Mouse (Mus musculus): ENCODE data around the gene Tti1. TPM values are rescaled to one million over a fixed set of nuclear protein-coding genes. Genes with fewer than 3 reads are reported as not detected.

Gene Tti1
- polyA plus RNA-seq, 1 experiment from 2014 or later, result 5.1 TPM

GRCm38 (mm10) chr2:158068444-158068971 lies 40.3 kb upstream of the Tti1 start:
- no peak for TF ChIP-seq CTCF (IDR thresholded peaks at IDR 0.05; ENCODE audit: low read depth)
- Histone ChIP-seq H3K9ac (ENCODE audit: low read depth, low read length) (no peak overlapping the region), H3K36me3 (ENCODE audit: control insufficient read depth, insufficient read depth) (peaks cover 28% of the 10 kb centered on the region), H3K27ac (ENCODE audit: low read depth, low read length) (no peak overlapping the region), H3K4me1 (replicated peaks; ENCODE audit: control insufficient read depth, insufficient read depth, low read length) (peaks cover 11% of the 10 kb centered on the region), H3K9me3 (ENCODE audit: control insufficient read depth) (no peaks in the 10 kb centered on the region), H3K4me3 (ENCODE audit: low read depth, low read length) (no peak overlapping the region), H3K4me2 (replicated peaks; ENCODE audit: low read depth) (no peak overlapping the region), H3K27me3 (replicated peaks; ENCODE audit: control insufficient read depth, insufficient read depth, low read length) (no peaks in the 10 kb centered on the region)
- ATAC-seq, result no peak

- Histone ChIP-seq H3K9me3 (ENCODE audit: control insufficient read depth) (no peaks in the 10 kb centered on the region), H3K9ac (ENCODE audit: low read depth, low read length) (no peak overlapping the region), H3K27me3 (replicated peaks; ENCODE audit: control insufficient read depth, insufficient read depth, low read length) (no peaks in the 10 kb centered on the region), H3K4me2 (replicated peaks; ENCODE audit: low read depth) (no peak overlapping the region), H3K4me1 (replicated peaks; ENCODE audit: control insufficient read depth, insufficient read depth, low read length) (peaks cover 11% of the 10 kb centered on the region), H3K4me3 (ENCODE audit: low read depth, low read length) (no peak overlapping the region), H3K36me3 (ENCODE audit: control insufficient read depth, insufficient read depth) (peaks cover 36% of the 10 kb centered on the region), H3K27ac (ENCODE audit: low read depth, low read length) (no peak overlapping the region)
- 93% methylated on average over 5 of the region's 5 CpGs for WGBS
- ATAC-seq, result no peak
- no peak for TF ChIP-seq CTCF (IDR thresholded peaks at IDR 0.05; ENCODE audit: low read depth)
Observed at GRCm38 (mm10) chr2:158067260-158067824, 39.1 kb upstream of the Tti1 start.

DNA sequence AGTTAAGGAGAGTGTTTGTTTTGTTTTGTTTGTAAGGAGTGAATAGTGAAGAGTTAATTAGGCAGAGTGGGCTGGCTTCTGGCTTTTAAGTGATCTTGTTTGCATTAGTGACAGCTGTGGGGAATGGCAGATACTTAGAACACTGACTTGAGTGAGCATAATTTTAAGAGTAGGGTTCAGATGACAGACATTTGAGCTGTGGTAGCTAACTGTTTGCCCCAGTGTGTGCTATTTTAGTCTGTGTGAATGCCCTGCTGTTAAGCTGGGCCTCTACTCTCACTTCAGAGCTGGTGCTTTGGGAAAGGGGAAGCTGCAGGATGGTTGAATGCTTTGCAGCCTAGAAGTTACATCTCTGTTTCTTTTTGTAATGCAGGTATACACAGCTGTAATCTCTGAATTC lies 38.2 kb upstream of the Tti1 start:
- Histone ChIP-seq H3K27me3 (replicated peaks; ENCODE audit: control insufficient read depth, insufficient read depth, low read length) (no peaks in the 10 kb centered on the region), H3K4me2 (replicated peaks; ENCODE audit: low read depth) (no peak overlapping the region), H3K4me1 (replicated peaks; ENCODE audit: control insufficient read depth, insufficient read depth, low read length) (peaks cover 5% of the 10 kb centered on the region; the same call in 1 of the 2 replicates), H3K36me3 (ENCODE audit: control insufficient read depth, insufficient read depth) (peaks cover 39% of the 10 kb centered on the region), H3K4me3 (ENCODE audit: low read depth, low read length) (no peak overlapping the region), H3K9ac (ENCODE audit: low read depth, low read length) (no peak overlapping the region), H3K9me3 (ENCODE audit: control insufficient read depth) (no peaks in the 10 kb centered on the region), H3K27ac (ENCODE audit: low read depth, low read length) (no peak overlapping the region)
- TF ChIP-seq CTCF (IDR thresholded peaks at IDR 0.05; ENCODE audit: low read depth), result no peak
- ATAC-seq, result no peak

GRCm38 (mm10) chr2:158065064-158065463 lies 36.8 kb upstream of the Tti1 start:
- peaks cover 52% of the 10 kb centered on the region for H3K36me3 ChIP-seq (ENCODE audit: control insufficient read depth, insufficient read depth)
- no peak overlapping the region for H3K27ac ChIP-seq (ENCODE audit: low read depth, low read length)
- ATAC-seq, result no peak

DNA sequence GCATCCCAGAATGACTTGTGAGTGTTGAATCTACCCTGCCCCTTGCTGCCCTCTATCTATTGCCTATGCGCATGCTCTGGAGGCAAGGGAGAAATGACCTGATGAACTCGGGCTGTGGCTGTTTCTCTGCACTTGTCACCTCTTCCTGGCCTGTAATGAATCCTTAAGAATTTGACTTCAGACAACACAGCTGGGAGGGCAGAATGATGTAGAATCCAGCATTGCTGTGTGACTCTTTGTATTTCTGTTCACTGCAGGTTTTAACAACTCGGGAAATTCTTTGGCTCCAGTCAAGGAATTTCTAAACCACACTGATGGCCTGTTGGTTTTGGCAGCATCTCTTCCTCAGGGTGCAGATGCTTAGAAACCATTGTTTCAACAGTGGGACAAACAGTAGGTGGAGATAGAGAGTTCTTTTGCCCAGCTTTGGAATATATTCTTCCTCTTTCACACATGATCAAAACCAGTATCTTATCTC lies 36.4 kb upstream of the Tti1 start:
- peaks cover 57% of the 10 kb centered on the region for H3K36me3 ChIP-seq (ENCODE audit: control insufficient read depth, insufficient read depth)

More at GRCm38 (mm10) chr2:158065064-158065463, 36.8 kb upstream of the Tti1 start:
- WGBS, result 67% methylated on average over 5 of the region's 5 CpGs
- TF ChIP-seq CTCF (IDR thresholded peaks at IDR 0.05; ENCODE audit: low read depth), result no peak
- Histone ChIP-seq H3K9ac (ENCODE audit: low read depth, low read length) (no peak overlapping the region), H3K4me1 (replicated peaks; ENCODE audit: control insufficient read depth, insufficient read depth, low read length) (no peaks in the 10 kb centered on the region), H3K27me3 (replicated peaks; ENCODE audit: control insufficient read depth, insufficient read depth, low read length) (no peaks in the 10 kb centered on the region), H3K4me3 (ENCODE audit: low read depth, low read length) (no peak overlapping the region), H3K4me2 (replicated peaks; ENCODE audit: low read depth) (no peak overlapping the region), H3K9me3 (ENCODE audit: control insufficient read depth) (no peaks in the 10 kb centered on the region)

DNA sequence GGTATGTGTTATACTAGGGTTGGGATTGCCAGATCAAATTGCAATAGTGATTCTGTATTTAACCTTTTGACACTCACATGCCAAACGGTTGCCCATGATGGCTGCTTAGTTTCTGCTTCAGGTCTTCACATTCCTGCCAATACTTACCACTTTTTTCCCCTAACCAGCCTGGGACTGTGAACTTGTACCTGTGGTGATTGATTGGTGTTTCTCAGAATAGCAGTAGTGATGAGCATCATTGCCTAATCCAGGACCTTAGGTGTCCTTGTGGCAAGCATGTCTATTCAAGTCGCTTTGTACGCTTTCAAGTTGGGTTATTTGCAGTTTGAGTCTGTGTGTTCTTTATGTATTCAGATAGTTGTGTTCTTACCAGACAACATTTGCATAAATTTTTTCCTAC lies 34.8 kb upstream of the Tti1 start:
- peaks cover 73% of the 10 kb centered on the region for H3K36me3 ChIP-seq (ENCODE audit: control insufficient read depth, insufficient read depth)
- H3K9me3 ChIP-seq (ENCODE audit: control insufficient read depth), result no peaks in the 10 kb centered on the region
- no peak overlapping the region for H3K9ac ChIP-seq (ENCODE audit: low read depth, low read length)
- H3K4me1 ChIP-seq (replicated peaks; ENCODE audit: control insufficient read depth, insufficient read depth, low read length), result no peaks in the 10 kb centered on the region
- WGBS, result 91% methylated on average over 3 of the region's 3 CpGs
- no peak overlapping the region for H3K4me2 ChIP-seq (replicated peaks; ENCODE audit: low read depth)
- no peak overlapping the region for H3K27ac ChIP-seq (ENCODE audit: low read depth, low read length)
- no peak overlapping the region for H3K4me3 ChIP-seq (ENCODE audit: low read depth, low read length)
- no peaks in the 10 kb centered on the region for H3K27me3 ChIP-seq (replicated peaks; ENCODE audit: control insufficient read depth, insufficient read depth, low read length)
- no peak for TF ChIP-seq CTCF (IDR thresholded peaks at IDR 0.05; ENCODE audit: low read depth)
- ATAC-seq, result no peak

More for the DNA sequence above, 36.4 kb upstream of the Tti1 start:
- no peak for ATAC-seq
- H3K9ac ChIP-seq (ENCODE audit: low read depth, low read length), result no peak overlapping the region
- no peak overlapping the region for H3K27ac ChIP-seq (ENCODE audit: low read depth, low read length)
- H3K27me3 ChIP-seq (replicated peaks; ENCODE audit: control insufficient read depth, insufficient read depth, low read length), result no peaks in the 10 kb centered on the region
- no peak overlapping the region for H3K4me3 ChIP-seq (ENCODE audit: low read depth, low read length)
- no peaks in the 10 kb centered on the region for H3K9me3 ChIP-seq (ENCODE audit: control insufficient read depth)
- H3K4me2 ChIP-seq (replicated peaks; ENCODE audit: low read depth), result no peak overlapping the region
- TF ChIP-seq CTCF (IDR thresholded peaks at IDR 0.05; ENCODE audit: low read depth), result peak; percentile 75
- H3K4me1 ChIP-seq (replicated peaks; ENCODE audit: control insufficient read depth, insufficient read depth, low read length), result no peaks in the 10 kb centered on the region
- WGBS, result 29% methylated on average over 3 of the region's 3 CpGs

Data from intestine, postnatal 0 days (tissue).